Mouse (Mus musculus) forebrain, embryonic 15.5 days (tissue): ENCODE data around the gene Pard6b. TPM values are rescaled to one million over a fixed set of nuclear protein-coding genes. Genes with fewer than 3 reads are reported as not detected.

Source experiments
- ATAC-seq: fragments of 200-750 bp; cut with Nextera tagmentation; replicated peaks from 2 replicates; pipeline ENCODE4 v1.8.0; 2017; ENCODE audit warnings: mild to moderate bottlenecking, moderate TSS enrichment, moderate library complexity
- H3K27ac ChIP-seq: fragments of 300-500 bp; sonication (generic); replicated peaks from 2 replicates; pipeline ENCODE4 v1.5.1; 2015; ENCODE audit warnings: mild to moderate bottlenecking, inconsistent platforms
- H3K27me3 ChIP-seq: fragments of 300-500 bp; sonication (generic); 2 replicates; pipeline ENCODE4 v1.6.1; 2015; ENCODE audit warnings: inconsistent platforms
- H3K36me3 ChIP-seq: fragments of 300-500 bp; sonication (generic); 2 replicates; pipeline ENCODE4 v1.6.1; 2015; ENCODE audit warnings: mild to moderate bottlenecking, inconsistent platforms
- H3K4me1 ChIP-seq: fragments of 300-500 bp; sonication (generic); 2 replicates; pipeline ENCODE4 v1.6.1; 2015; ENCODE audit warnings: inconsistent platforms
- H3K4me2 ChIP-seq: fragments of 300-500 bp; sonication (generic); replicated peaks from 2 replicates; pipeline ENCODE4 v1.6.1; 2015; ENCODE audit warnings: mild to moderate bottlenecking, inconsistent platforms
- H3K4me3 ChIP-seq: fragments of 300-500 bp; sonication (generic); 2 replicates; pipeline ENCODE4 v1.5.1; 2015; ENCODE audit warnings: mild to moderate bottlenecking, inconsistent platforms
- H3K9ac ChIP-seq: fragments of 300-500 bp; sonication (generic); replicated peaks from 2 replicates; pipeline ENCODE4 v1.6.1; 2015; ENCODE audit warnings: mild to moderate bottlenecking, inconsistent platforms
- H3K9me3 ChIP-seq: fragments of 300-500 bp; sonication (generic); 2 replicates; pipeline ENCODE4 v1.6.1; 2016; ENCODE audit warnings: inconsistent platforms
- whole genome bisulfite sequencing: fragments of 180-500 bp; shearing (Covaris S2); methylation state at CpG from one replicate; pipeline ENCODE4 v1.1.7; 2015; ENCODE audit warnings: mixed read lengths; 5-methylcytosine and 5-hydroxymethylcytosine counted together
- polyA plus RNA-seq: library from polyadenylated mRNA; unstranded; fragments of >200 nt; fragmentation: Nextera tagmentation; extraction: Ambion mirVana; gene quantifications from 2 replicates; pipeline ENCODE4 v1.2.1, GENCODE M21; 2015

Pard6b gene
- polyA plus RNA-seq, 1 experiment from 2014 or later: 7.4 TPM

DNA sequence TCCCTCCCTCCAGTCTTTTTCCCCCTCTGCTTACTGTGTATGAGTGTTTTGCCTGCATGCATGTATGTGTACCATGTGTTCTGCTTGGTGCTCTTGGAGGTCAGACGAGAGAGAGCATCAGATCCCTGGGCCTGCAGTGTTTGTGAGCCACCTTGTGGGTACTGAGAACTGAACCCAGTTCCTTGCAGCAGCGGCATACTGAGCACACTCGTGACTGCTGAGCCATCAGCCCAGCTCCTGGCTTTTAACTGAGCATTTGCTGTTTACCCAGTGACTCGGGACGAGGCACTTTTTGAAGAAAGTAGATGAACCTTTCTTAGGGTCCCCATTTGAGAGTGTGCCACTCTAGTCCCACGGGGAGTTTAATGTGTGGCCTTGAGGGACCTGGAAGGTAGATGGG, 5.5 kb downstream of the Pard6b start:
- no peak overlapping the region for H3K9ac ChIP-seq
- H3K27me3 ChIP-seq: 0 out of 2 replicates have a peak, but pooled peaks cover 3% of the 10 kb centered on the region
- H3K9me3 ChIP-seq: no peaks in the 10 kb centered on the region
- no peaks in the 10 kb centered on the region for H3K36me3 ChIP-seq
- no peak for ATAC-seq
- H3K27ac ChIP-seq: no peak overlapping the region
- 70% methylated on average over 6 of the region's 6 CpGs for WGBS
- no peak overlapping the region for H3K4me3 ChIP-seq
- H3K4me1 ChIP-seq: peaks cover 28% of the 10 kb centered on the region
- H3K4me2 ChIP-seq: no peak overlapping the region

DNA sequence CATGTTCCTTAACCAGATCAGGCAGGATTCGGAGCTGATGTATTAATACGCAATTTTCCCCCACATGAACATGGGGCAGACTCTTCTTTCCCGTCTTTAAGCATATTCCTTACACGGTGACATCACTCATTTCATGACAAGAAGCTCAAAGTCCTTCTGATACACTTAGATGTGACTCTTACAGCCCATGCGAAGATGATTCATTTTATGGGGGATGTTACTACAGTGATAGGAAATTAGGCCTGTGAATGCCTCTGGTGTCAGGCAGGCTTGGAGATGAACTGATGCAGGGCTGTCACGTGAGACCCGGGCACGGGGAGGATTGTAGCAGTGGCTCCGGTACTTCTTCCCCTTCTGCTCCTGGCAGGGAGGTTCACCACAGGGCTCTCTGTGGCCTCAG, 6.0 kb downstream of the Pard6b start:
- H3K27ac ChIP-seq: no peak overlapping the region
- 0 out of 2 replicates have a peak, but pooled peaks cover 3% of the 10 kb centered on the region for H3K27me3 ChIP-seq
- 86% methylated on average over 9 of the region's 9 CpGs for WGBS
- H3K4me2 ChIP-seq: no peak overlapping the region
- no peak overlapping the region for H3K9ac ChIP-seq
- ATAC-seq: no peak
- peaks cover 24% of the 10 kb centered on the region for H3K4me1 ChIP-seq
- no peaks in the 10 kb centered on the region for H3K36me3 ChIP-seq
- no peak overlapping the region for H3K4me3 ChIP-seq
- H3K9me3 ChIP-seq: no peaks in the 10 kb centered on the region

DNA sequence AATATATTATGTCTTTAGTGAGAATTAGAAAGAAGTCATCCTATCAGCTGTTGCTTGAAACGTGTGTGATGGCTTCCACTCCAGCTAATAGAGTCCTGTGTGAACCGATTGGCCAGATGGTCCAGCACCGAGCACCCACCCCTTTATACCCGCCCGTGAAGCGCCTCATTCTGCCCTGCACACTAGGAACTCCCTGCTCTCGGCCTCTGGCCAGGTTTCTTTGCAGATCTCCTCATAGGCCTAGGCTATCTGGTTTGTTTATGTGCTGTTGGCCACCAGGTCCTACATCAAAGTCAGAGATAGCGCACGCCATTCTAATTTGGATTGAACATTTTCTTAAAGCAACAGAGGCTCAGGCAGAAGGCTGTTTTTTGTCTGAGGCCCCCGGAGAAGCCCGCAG, 10.8 kb downstream of the Pard6b start:
- no peaks in the 10 kb centered on the region for H3K36me3 ChIP-seq
- peaks cover 23% of the 10 kb centered on the region for H3K4me1 ChIP-seq
- no peak for ATAC-seq
- WGBS: 89% methylated on average over 11 of the region's 11 CpGs
- no peak overlapping the region for H3K9ac ChIP-seq
- H3K27me3 ChIP-seq: no peaks in the 10 kb centered on the region
- H3K4me2 ChIP-seq: no peak overlapping the region
- H3K4me3 ChIP-seq: no peak overlapping the region
- H3K27ac ChIP-seq: no peak overlapping the region
- H3K9me3 ChIP-seq: no peaks in the 10 kb centered on the region

DNA sequence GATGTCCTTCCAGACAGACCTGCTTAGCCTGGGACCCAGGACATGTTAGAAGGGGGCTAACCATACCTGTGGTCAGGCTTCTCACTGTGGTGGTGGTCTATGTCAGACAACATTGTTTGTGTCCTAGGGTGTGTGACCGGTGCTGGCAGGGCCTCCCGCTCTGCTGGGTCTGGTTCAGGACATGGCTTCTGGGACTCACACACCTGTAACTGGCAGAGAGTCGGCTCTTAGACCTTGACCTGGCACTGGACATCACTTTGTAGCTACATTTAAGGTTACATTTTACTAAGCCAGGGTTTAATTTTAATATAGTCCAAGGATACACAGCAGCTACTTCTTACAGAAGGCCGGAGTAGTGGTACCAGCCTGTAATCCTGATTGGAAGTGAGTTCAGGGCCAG, 12.3 kb downstream of the Pard6b start:
- 96% methylated on average over 4 of the region's 4 CpGs for WGBS
- Histone ChIP-seq H3K27ac (no peak overlapping the region), H3K27me3 (no peaks in the 10 kb centered on the region), H3K9ac (no peak overlapping the region), H3K4me2 (no peak overlapping the region), H3K9me3 (no peaks in the 10 kb centered on the region), H3K4me1 (peaks cover 30% of the 10 kb centered on the region), H3K4me3 (no peak overlapping the region), H3K36me3 (no peaks in the 10 kb centered on the region)
- no peak for ATAC-seq

DNA sequence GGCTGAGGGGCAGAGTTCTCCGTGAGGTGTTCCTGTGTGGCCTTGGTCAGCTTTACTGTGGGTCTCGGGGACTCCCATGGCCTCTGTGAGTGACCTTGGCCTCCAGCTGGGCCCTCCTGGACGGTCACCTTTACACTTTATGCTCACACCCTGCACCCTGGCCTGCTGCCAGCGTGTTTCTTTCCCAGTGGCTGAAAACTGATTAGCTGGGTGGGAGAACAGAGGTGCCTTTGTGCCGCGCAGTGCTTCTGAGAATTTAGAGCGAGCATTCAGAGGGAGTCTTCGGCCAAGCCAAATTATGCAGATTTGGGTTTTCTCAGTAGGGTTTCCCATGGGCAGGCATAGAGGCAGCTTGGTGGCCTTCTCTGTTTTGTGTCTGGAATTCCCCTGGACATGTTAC, 14.3 kb downstream of the Pard6b start:
- 17% methylated on average over 8 of the region's 8 CpGs for WGBS
- H3K4me2 ChIP-seq: no peak overlapping the region
- H3K36me3 ChIP-seq: peaks cover 15% of the 10 kb centered on the region
- no peaks in the 10 kb centered on the region for H3K27me3 ChIP-seq
- no peaks in the 10 kb centered on the region for H3K9me3 ChIP-seq
- peak; percentile 57 for ATAC-seq
- H3K9ac ChIP-seq: no peak overlapping the region
- H3K4me1 ChIP-seq: peaks cover 30% of the 10 kb centered on the region
- H3K27ac ChIP-seq: peak overlapping the region; percentile 85
- H3K4me3 ChIP-seq: no peak overlapping the region

DNA sequence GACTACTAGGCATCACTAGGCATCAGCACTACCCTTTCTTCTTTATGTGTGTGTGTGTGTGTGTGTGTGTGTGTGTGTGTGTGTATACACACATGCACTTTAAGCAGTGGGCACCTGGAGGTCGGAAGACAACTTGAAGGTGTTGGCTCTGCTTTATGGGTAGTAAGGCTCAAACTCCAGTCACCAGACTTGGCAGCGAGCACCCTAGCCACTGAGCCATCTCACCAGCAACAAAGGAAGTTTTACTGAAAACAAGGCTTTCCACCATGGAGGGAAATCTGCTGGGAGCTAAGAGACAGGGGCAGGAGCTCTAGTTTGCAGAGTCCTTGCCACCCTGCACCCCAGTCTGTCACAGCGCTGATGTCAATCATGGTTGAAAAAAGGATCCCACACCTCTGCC, 15.7 kb downstream of the Pard6b start:
- Histone ChIP-seq H3K9me3 (no peaks in the 10 kb centered on the region), H3K4me3 (no peak overlapping the region), H3K27me3 (no peaks in the 10 kb centered on the region), H3K4me1 (peaks cover 30% of the 10 kb centered on the region), H3K27ac (peak overlapping the region; percentile 85), H3K36me3 (peaks cover 15% of the 10 kb centered on the region), H3K4me2 (no peak overlapping the region), H3K9ac (no peak overlapping the region)
- WGBS: 76% methylated on average over 3 of the region's 3 CpGs
- ATAC-seq: no peak

DNA sequence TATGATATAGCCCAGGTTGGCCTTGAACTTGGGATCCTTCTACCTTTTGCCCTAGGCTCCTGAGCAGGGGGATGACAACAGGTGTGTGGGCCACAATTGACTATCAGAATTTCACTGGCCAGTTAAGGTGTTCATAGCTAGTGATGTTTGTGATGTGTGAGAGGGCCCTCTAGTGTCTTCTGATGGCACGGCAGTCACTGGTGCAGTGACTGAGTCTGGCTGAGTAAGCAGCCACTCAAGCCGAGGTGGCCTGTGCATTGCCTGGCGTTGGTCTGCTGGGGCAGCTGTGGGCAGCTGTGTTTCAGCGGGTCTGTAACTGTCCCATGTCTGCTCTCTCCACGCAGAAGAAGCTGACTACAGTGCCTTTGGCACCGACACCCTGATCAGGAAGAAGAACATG, 17.2 kb downstream of the Pard6b start:
- peaks cover 30% of the 10 kb centered on the region for H3K4me1 ChIP-seq
- H3K9me3 ChIP-seq: no peaks in the 10 kb centered on the region
- ATAC-seq: no peak
- H3K4me2 ChIP-seq: no peak overlapping the region
- H3K9ac ChIP-seq: no peak overlapping the region
- no peak overlapping the region for H3K27ac ChIP-seq
- H3K36me3 ChIP-seq: peaks cover 15% of the 10 kb centered on the region
- 51% methylated on average over 6 of the region's 6 CpGs for WGBS
- H3K27me3 ChIP-seq: no peaks in the 10 kb centered on the region
- H3K4me3 ChIP-seq: no peak overlapping the region

DNA sequence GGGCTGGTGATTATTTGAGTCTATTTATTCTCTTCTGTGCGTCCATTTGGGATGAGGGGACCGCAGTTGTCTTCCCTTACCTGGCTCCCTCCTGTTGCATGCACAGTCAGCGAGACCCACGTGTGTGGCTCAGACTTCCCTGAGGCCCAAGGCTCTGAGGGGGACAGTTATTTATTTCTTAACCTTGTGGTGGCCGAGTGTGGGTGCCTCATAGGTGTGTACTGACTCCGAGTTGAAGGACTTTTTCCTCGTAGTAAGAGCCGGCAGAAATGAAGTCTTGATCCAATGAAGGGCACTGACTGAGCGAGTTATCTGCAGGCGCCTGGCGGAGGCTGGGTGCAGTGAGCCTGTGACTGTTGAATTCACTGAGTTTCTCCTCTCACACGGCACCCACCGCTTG, 19.2 kb downstream of the Pard6b start:
- H3K4me3 ChIP-seq: no peak overlapping the region
- 87% methylated on average over 13 of the region's 13 CpGs for whole genome bisulfite sequencing
- peaks cover 25% of the 10 kb centered on the region for H3K4me1 ChIP-seq
- peaks cover 15% of the 10 kb centered on the region for H3K36me3 ChIP-seq
- no peaks in the 10 kb centered on the region for H3K27me3 ChIP-seq
- ATAC-seq: no peak
- no peaks in the 10 kb centered on the region for H3K9me3 ChIP-seq
- H3K4me2 ChIP-seq: no peak overlapping the region
- no peak overlapping the region for H3K9ac ChIP-seq
- no peak overlapping the region for H3K27ac ChIP-seq

DNA sequence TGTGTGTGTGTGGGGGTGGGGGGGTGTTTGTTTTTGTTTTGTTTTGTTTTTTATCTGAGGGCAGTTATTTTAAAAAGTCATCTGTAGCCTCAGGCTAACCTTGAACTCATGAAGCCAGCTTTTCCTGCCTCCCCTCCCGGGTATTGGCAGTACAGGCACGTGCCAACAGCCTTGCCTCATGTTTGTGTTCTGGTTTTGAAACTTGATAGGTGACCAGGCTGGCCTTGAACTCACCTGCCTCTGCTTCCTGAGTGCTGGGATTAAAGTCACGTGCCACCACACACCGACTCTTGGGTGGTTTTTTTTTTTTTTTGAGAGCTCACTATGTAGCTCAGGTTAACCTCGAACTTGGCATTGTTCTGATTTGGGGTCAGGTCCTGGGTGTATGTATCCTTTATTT, 21.0 kb downstream of the Pard6b start:
- WGBS: 95% methylated on average over 5 of the region's 5 CpGs
- no peak overlapping the region for H3K4me2 ChIP-seq
- no peak overlapping the region for H3K9ac ChIP-seq
- no peak overlapping the region for H3K4me3 ChIP-seq
- no peaks in the 10 kb centered on the region for H3K27me3 ChIP-seq
- ATAC-seq: no peak
- no peaks in the 10 kb centered on the region for H3K9me3 ChIP-seq
- H3K4me1 ChIP-seq: peaks cover 21% of the 10 kb centered on the region
- H3K36me3 ChIP-seq: peaks cover 15% of the 10 kb centered on the region
- H3K27ac ChIP-seq: no peak overlapping the region

DNA sequence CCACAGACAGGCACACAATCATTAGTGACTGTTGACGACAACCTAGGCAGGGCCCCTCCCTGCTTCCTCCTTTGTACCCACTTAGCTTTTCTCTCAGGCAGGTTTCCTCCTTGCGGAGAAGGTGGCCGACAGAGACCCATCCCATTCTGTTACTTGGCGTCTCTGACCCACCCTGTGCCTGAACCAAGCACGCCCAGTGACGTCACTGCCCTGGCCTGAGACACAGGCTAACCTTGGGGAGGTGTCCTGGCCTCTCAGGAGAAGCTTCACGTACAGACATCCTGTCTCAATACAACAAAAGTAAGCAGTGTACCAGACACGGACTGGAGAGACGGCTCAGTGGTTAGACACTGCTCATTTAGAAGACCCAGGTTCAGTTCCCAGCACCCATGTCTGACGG, 22.5 kb downstream of the Pard6b start:
- Histone ChIP-seq H3K9ac (no peak overlapping the region), H3K9me3 (no peaks in the 10 kb centered on the region), H3K4me3 (no peak overlapping the region), H3K4me2 (no peak overlapping the region), H3K4me1 (peaks cover 25% of the 10 kb centered on the region), H3K27ac (no peak overlapping the region), H3K27me3 (no peaks in the 10 kb centered on the region), H3K36me3 (peaks cover 15% of the 10 kb centered on the region)
- ATAC-seq: no peak
- 91% methylated on average over 10 of the region's 10 CpGs for WGBS

DNA sequence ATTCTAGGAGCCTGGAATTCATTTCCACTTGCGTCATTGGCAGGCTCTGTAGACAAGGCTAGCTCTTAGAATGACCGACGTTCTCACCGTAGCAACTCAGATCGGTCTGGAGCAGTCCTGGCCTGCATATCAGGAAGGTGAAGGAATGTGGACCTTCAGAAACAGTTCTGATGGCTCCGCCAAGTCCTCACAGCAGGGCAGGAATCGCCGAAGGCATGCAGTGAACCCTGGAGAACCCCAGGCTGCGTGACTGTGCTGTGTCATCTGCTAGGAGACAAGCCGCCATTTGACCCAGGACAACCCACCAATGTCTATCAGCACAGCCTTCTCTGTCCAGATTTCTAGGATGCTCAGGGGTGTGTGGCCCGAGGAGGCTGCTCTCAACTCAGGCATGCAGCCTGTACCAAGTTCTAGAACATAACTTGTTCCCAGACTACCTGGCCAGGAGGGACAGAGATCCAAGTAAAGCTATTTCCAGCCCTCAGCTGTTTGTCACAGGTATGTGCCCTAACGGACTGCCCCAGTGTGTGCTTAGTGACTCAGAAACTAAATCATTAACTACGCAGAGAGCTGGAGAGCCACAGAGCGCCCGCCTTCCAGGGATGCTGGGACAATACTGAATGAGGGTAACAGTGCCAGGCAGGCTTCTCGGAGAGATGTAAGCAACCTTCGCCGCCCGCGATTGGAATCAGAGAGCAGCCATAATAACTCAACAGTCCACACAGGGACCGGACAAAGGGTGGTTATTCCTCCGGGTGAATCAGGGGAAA, 23.8 kb downstream of the Pard6b start:
- 78% methylated on average over 22 of the region's 22 CpGs for WGBS

DNA sequence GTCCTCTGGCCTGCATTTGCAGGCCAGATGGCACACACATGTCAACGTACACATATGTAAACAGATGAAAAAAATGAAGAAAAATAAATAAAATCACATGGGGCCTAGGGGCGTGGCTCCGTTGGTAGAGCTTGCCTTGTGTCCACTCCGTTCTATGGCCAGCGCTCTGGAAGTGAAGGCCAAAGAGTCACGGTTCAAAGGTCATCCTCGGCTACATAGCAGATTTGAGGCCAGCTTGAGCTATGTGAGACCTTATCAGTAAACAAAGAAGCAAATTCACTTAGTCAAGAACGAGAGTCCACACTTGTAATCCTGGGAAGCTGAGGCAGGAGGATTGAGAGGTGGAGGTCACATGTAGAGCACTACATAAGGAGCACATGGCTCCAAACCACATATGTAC, 24.5 kb downstream of the Pard6b start:
- no peaks in the 10 kb centered on the region for H3K36me3 ChIP-seq
- H3K9ac ChIP-seq: no peak overlapping the region
- no peak overlapping the region for H3K27ac ChIP-seq
- H3K4me3 ChIP-seq: no peak overlapping the region
- ATAC-seq: no peak
- peaks cover 25% of the 10 kb centered on the region for H3K4me1 ChIP-seq
- H3K27me3 ChIP-seq: no peaks in the 10 kb centered on the region
- H3K4me2 ChIP-seq: no peak overlapping the region
- no peaks in the 10 kb centered on the region for H3K9me3 ChIP-seq
- 86% methylated on average over 8 of the region's 8 CpGs for WGBS

More for the DNA sequence above, 23.8 kb downstream of the Pard6b start:
- Histone ChIP-seq H3K27me3 (no peaks in the 10 kb centered on the region), H3K4me3 (no peak overlapping the region), H3K27ac (no peak overlapping the region), H3K9me3 (no peaks in the 10 kb centered on the region), H3K4me2 (no peak overlapping the region), H3K9ac (no peak overlapping the region), H3K36me3 (peaks cover 3% of the 10 kb centered on the region), H3K4me1 (peaks cover 25% of the 10 kb centered on the region)
- ATAC-seq: no peak

DNA sequence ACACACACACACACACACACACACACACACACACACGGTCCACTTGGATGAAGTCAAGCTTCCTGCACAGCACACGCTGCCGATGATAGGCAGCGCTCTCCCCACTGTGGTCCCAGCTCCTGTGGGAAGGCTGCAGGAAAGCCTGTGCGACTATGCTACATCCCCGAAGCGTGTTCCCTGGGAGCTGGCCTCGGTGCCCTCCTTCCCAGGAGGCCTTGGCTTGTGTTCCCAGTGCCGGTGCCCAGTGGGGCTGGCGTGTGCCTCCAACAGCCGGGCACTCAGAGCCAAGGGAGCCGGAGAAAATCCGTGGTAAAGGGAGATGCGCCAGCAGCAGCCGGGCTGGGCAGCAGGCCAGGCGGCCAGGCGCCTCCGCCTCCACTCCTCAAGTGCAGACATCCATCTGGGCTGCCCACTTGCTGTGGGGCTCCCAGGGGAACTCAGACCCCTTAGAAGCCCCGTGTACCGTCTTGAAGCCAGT, 25.9 kb downstream of the Pard6b start:
- Histone ChIP-seq H3K4me2 (peak overlapping the region; percentile 42), H3K4me3 (peak overlapping the region; percentile 22), H3K36me3 (no peaks in the 10 kb centered on the region), H3K9me3 (no peaks in the 10 kb centered on the region), H3K27ac (peak overlapping the region; percentile 91), H3K4me1 (peaks cover 25% of the 10 kb centered on the region), H3K27me3 (no peaks in the 10 kb centered on the region), H3K9ac (peak overlapping the region; percentile 38; the same call in 1 of the 2 replicates)
- 39% methylated on average over 20 of the region's 20 CpGs for WGBS
- ATAC-seq: peak; percentile 89
